Mouse (Mus musculus) myocyte (in vitro differentiated cells): Measurements from ENCODE around the gene Mras. TPM values are rescaled to one million over a fixed set of nuclear protein-coding genes. Genes with fewer than 3 reads are reported as not detected.

Experiments
- H3K27me3 ChIP-seq: one replicate; pipeline ENCODE4 v1.6.1; 2011; ENCODE audit not compliant: control insufficient read depth, insufficient read depth, insufficient read length
- H3K36me3 ChIP-seq: one replicate; pipeline ENCODE4 v1.6.1; 2011; ENCODE audit not compliant: control insufficient read depth, insufficient read depth
- H3K4me2 ChIP-seq: one replicate; pipeline ENCODE4 v1.6.1; 2011; ENCODE audit warnings: low read depth, control low read depth
- H3K4me3 ChIP-seq: one replicate; pipeline ENCODE4 v1.5.1; 2011; ENCODE audit warnings: mild to moderate bottlenecking, control low read depth, moderate library complexity
- H3K79me2 ChIP-seq: one replicate; pipeline ENCODE4 v1.6.1; 2011; ENCODE audit not compliant: control insufficient read depth, insufficient read depth
- H3ac ChIP-seq: one replicate; pipeline ENCODE4 v1.6.1; 2011; ENCODE audit not compliant: control insufficient read depth, insufficient read length
- CEBPB ChIP-seq: IDR thresholded peaks from 2 replicates; pipeline ENCODE4 v1.6.1; 2011; ENCODE audit warnings: mild to moderate bottlenecking, moderate library complexity; ENCODE audit not compliant: poor library complexity, insufficient read depth, severe bottlenecking
- E2F4 ChIP-seq: IDR thresholded peaks from one replicate; pipeline ENCODE4 v1.6.1; 2011; ENCODE audit warnings: mild to moderate bottlenecking, control low read depth, moderate library complexity; ENCODE audit not compliant: insufficient read depth
- MAX ChIP-seq: IDR thresholded peaks from one replicate; pipeline ENCODE4 v1.6.1; 2011; ENCODE audit warnings: low read depth, mild to moderate bottlenecking, control low read depth
- MYOD1 ChIP-seq, 3 experiments: IDR thresholded peaks; one replicate each; pipeline ENCODE4 v1.6.1; 2011; ENCODE audit warnings: control low read depth in 2 of 3, low read depth in 2 of 3, mild to moderate bottlenecking in 2 of 3, moderate library complexity in 1 of 3; ENCODE audit not compliant: insufficient read length in 2 of 3, control insufficient read depth in 1 of 3
- MYOG ChIP-seq, 3 experiments: IDR thresholded peaks; one replicate each; pipeline ENCODE4 v1.6.1; 2011; ENCODE audit warnings: control low read depth in 2 of 3, low read depth in 2 of 3, mild to moderate bottlenecking in 2 of 3; ENCODE audit not compliant: insufficient read length in 2 of 3, control insufficient read depth in 1 of 3, insufficient read depth in 1 of 3
- POLR2A ChIP-seq: IDR thresholded peaks from one replicate; pipeline ENCODE4 v1.6.1; 2011; ENCODE audit warnings: low read depth, mild to moderate bottlenecking, control low read depth, moderate library complexity; ENCODE audit not compliant: insufficient read length
- POLR2AphosphoS2 ChIP-seq: IDR thresholded peaks from one replicate; pipeline ENCODE4 v1.6.1; 2011; ENCODE audit warnings: low read depth, control low read depth; ENCODE audit not compliant: insufficient read length
- REST ChIP-seq: IDR thresholded peaks from one replicate; pipeline ENCODE4 v1.6.1; 2011; ENCODE audit warnings: mild to moderate bottlenecking, control low read depth, moderate library complexity; ENCODE audit not compliant: insufficient read depth, insufficient read length
- SRF ChIP-seq: IDR thresholded peaks from one replicate; pipeline ENCODE4 v1.6.1; 2011; ENCODE audit warnings: low read depth; ENCODE audit not compliant: control insufficient read depth, insufficient read length
- TCF12 ChIP-seq: IDR thresholded peaks from one replicate; pipeline ENCODE4 v1.6.1; 2011; ENCODE audit warnings: mild to moderate bottlenecking, control low read depth; ENCODE audit not compliant: poor library complexity, insufficient read depth, severe bottlenecking
- TCF3 ChIP-seq: IDR thresholded peaks from one replicate; pipeline ENCODE4 v1.6.1; 2011; ENCODE audit warnings: low read depth, control low read depth; ENCODE audit not compliant: insufficient read length
- USF1 ChIP-seq: IDR thresholded peaks from one replicate; pipeline ENCODE4 v1.6.1; 2011; ENCODE audit warnings: low read depth, mild to moderate bottlenecking, control low read depth, moderate library complexity
- polyA plus RNA-seq: library from polyadenylated mRNA; unstranded; fragments of >200 nt; fragmentation: generic; extraction: Trizol; gene quantifications from one replicate; pipeline ENCODE4 v1.2.1, GENCODE M21; 2012; ENCODE audit warnings: missing spikeins

The Mras gene
- polyA plus RNA-seq, 1 experiment: 18.8 TPM

DNA sequence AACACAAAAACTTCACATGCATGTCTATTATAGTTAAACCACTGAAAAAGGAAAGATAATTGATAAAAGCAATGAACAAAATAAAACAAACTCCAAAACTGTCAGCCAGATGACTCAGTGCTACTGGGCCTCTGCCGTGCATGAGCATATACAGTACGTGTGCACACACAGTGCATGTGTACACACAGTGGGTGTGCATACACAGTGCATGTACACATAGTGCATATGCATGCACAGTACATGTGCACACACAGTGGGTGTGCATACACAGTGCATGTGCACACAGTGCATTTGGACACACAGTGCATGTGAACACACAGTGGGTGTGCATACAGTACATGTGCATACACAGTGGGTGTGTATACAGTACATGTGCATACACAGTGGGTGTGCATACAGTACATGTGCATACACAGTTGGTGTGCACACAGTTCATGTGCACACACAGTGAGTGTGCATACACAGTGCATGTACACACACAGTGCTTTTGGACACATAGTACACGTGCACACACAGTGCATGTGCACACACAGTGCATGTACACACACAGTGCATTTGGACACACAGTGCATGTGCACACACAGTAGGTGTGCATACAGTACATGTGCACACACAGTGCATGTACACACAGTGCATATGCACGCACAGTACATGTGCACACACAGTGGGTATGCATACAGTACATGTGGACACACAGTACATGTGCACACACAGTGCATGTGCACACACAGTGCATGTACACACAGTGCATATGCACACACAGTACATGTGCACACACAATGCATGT, 4.7 kb upstream of the Mras start:
- no peaks in the 10 kb centered on the region for H3K36me3 ChIP-seq
- no peak overlapping the region for H3ac ChIP-seq
- no peak for TF ChIP-seq MYOD1 (IDR thresholded peaks at IDR 0.05; ENCODE audit: control insufficient read depth in 1 of 3, insufficient read length in 2 of 3, low read depth in 2 of 3)
- TF ChIP-seq MAX: no peak
- no peak for TF ChIP-seq POLR2A
- TF ChIP-seq MYOG (IDR thresholded peaks at IDR 0.05; ENCODE audit: control insufficient read depth in 1 of 3, insufficient read depth in 1 of 3, insufficient read length in 2 of 3, low read depth in 2 of 3): peak in 1 of 3 experiments; percentile 8
- TF ChIP-seq POLR2AphosphoS2: no peak
- peak; percentile 17 for TF ChIP-seq REST
- no peak for TF ChIP-seq SRF
- no peak for TF ChIP-seq USF1
- TF ChIP-seq TCF12: no peak
- TF ChIP-seq TCF3: no peak
- no peak overlapping the region for H3K4me3 ChIP-seq
- H3K27me3 ChIP-seq: no peaks in the 10 kb centered on the region
- H3K79me2 ChIP-seq: no peaks in the 10 kb centered on the region
- H3K4me2 ChIP-seq: no peak overlapping the region

DNA sequence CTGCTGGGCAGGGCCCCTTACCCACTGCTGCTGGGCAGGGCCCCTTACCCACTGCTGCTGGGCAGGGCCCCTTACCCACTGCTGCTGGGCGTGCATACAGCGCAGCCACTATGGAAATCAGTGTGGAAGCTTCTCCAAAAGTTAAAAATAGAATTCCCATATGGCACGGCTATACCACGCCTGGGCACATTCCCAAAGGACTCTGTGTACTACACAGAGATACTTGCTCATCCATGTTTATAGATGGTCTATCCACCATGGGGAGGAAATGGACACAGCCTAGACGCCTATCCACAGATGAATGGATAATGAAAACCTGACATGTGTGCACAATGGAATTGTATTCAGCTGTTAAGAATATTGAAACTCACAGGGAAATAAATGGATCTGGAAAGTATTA, 3.8 kb upstream of the Mras start:
- Histone ChIP-seq H3ac (no peak overlapping the region), H3K79me2 (peaks cover under 1% of the 10 kb centered on the region), H3K36me3 (no peaks in the 10 kb centered on the region), H3K4me2 (no peak overlapping the region), H3K27me3 (no peaks in the 10 kb centered on the region), H3K4me3 (no peak overlapping the region)
- TF ChIP-seq POLR2AphosphoS2: no peak
- TF ChIP-seq USF1: no peak
- TF ChIP-seq TCF12: no peak
- no peak for TF ChIP-seq MYOD1 (IDR thresholded peaks at IDR 0.05; ENCODE audit: control insufficient read depth in 1 of 3, insufficient read length in 2 of 3, low read depth in 2 of 3)
- no peak for TF ChIP-seq POLR2A
- TF ChIP-seq MAX: no peak
- TF ChIP-seq REST: no peak
- TF ChIP-seq CEBPB: no peak
- TF ChIP-seq TCF3: no peak
- TF ChIP-seq SRF: no peak
- no peak for TF ChIP-seq MYOG (IDR thresholded peaks at IDR 0.05; ENCODE audit: control insufficient read depth in 1 of 3, insufficient read depth in 1 of 3, insufficient read length in 2 of 3, low read depth in 2 of 3)

GRCm38 (mm10) chr9:99439064-99439463, 1.9 kb upstream of the Mras start:
- Histone ChIP-seq H3K27me3 (no peaks in the 10 kb centered on the region), H3K4me2 (no peak overlapping the region), H3ac (no peak overlapping the region), H3K79me2 (peaks cover 2% of the 10 kb centered on the region), H3K36me3 (no peaks in the 10 kb centered on the region), H3K4me3 (no peak overlapping the region)
- TF ChIP-seq E2F4 (no peak), MYOG (IDR thresholded peaks at IDR 0.05; ENCODE audit: control insufficient read depth in 1 of 3, insufficient read depth in 1 of 3, insufficient read length in 2 of 3, low read depth in 2 of 3) (no peak), POLR2AphosphoS2 (no peak), REST (no peak), CEBPB (no peak), TCF3 (no peak), SRF (no peak), POLR2A (no peak), TCF12 (no peak), USF1 (no peak), MYOD1 (IDR thresholded peaks at IDR 0.05; ENCODE audit: control insufficient read depth in 1 of 3, insufficient read length in 2 of 3, low read depth in 2 of 3) (no peak), MAX (no peak)

- no peak overlapping the region for H3ac ChIP-seq
- H3K4me2 ChIP-seq: no peak overlapping the region
- H3K36me3 ChIP-seq: no peaks in the 10 kb centered on the region
- H3K27me3 ChIP-seq: no peaks in the 10 kb centered on the region
- H3K4me3 ChIP-seq: peak overlapping the region; percentile 57
- no peak for TF ChIP-seq CEBPB
- no peak for TF ChIP-seq USF1
- TF ChIP-seq MYOD1 (IDR thresholded peaks at IDR 0.05; ENCODE audit: control insufficient read depth in 1 of 3, insufficient read length in 2 of 3, low read depth in 2 of 3): no peak
- TF ChIP-seq REST: no peak
- no peak for TF ChIP-seq POLR2AphosphoS2
- TF ChIP-seq SRF: no peak
- TF ChIP-seq TCF12: no peak
- no peak for TF ChIP-seq POLR2A
- TF ChIP-seq MAX: no peak
- no peak for TF ChIP-seq E2F4
- TF ChIP-seq TCF3: no peak
- no peak for TF ChIP-seq MYOG (IDR thresholded peaks at IDR 0.05; ENCODE audit: control insufficient read depth in 1 of 3, insufficient read depth in 1 of 3, insufficient read length in 2 of 3, low read depth in 2 of 3)
- peaks cover 2% of the 10 kb centered on the region for H3K79me2 ChIP-seq
Observed at GRCm38 (mm10) chr9:99437781-99438565, 792 bp upstream of the Mras start.
